Mouse (Mus musculus) cerebellum, adult 9-10 months (tissue): ENCODE measurements around the gene Bcas3.

Source experiments
- DNase-seq: peaks from one replicate; pipeline ENCODE4 v3.0.0; 2022

Bcas3 gene

GRCm38 (mm10) chr11:85626846-85627245 is 273.9 kb downstream of the Bcas3 start:
- DNase-seq, result no peak

DNA sequence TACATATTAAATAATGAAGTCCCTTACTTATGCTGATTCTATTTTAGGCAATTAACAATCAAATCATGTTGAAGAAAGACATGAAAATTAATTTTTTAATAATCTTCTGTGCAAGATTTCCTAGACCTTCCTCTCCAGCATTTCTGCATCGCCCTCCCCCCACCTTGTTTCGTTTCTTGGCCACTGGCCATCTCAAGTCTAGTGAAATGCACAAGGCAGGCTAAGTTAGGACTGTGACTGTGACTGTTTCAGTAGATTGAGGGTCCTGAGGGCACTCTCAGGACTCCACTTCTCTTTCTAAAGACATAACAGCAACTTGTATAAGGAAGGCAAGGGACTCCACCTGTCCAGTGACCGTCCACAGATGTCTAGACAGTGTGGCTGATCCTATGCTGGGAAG is 274.4 kb downstream of the Bcas3 start:
- no peak for DNase-seq

GRCm38 (mm10) chr11:85628303-85629063 is 275.5 kb downstream of the Bcas3 start:
- no peak for DNase-seq

- no peak for DNase-seq
Observed at GRCm38 (mm10) chr11:85632568-85632981, 279.6 kb downstream of the Bcas3 start.

DNA sequence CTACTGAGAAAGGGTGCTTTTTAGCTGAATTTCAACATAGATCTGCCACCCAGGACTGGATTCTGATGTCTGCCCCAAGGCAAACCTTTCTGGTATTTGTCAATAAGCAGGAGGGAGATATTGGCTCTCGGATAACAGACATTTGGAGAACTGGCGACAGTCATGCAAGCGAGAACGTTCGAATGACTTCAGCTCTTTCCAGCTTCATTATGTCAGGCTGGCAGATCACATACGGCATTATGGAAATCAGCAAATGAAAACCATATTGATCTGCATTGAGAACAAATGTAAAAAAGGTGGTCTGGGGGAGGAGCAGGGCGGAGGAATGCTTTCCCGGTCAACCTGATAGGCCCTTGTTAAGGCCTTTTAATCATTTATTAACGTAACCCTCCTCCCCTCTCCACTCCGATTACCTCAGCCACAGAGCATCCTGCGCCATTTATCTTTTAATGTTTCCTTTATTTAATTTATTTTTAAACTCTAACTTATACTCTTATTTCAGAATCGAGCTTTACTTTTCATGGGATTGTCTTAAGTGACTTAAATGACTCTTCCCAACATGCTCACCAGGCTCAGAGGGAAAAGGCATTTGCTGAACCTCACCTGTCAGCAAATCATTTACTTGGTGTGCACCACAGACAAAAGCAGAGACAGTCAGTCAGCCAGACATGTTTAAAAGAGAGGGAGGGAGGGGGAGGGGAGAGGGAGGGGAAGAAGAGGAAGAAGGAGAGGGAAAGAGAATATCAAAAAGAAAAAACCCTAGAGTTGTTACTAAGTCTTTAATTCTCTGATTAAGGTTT is 285.9 kb downstream of the Bcas3 start:
- no peak for DNase-seq

GRCm38 (mm10) chr11:85640659-85641058 is 287.7 kb downstream of the Bcas3 start:
- no peak for DNase-seq

DNA sequence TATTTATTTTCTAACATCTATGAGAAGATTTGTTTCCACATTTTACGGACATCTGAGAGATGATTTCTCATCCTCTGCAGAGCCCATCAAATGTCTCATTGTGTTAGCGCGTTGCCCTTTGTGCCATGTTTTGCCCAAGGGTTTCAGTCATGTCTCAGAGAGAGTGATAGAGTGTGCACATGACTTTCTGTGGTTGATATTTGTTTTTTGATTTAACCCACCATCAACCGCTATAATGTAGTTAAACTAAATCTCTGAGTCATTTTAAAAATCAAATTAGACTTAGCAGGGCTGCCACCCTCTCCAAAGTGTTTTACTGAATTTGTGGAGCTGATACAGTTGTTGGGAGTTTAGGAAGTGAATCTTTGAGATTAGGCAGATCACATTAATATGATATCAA is 288.5 kb downstream of the Bcas3 start:
- DNase-seq, result no peak

- no peak for DNase-seq
Observed at GRCm38 (mm10) chr11:85642591-85642990, 289.6 kb downstream of the Bcas3 start.

GRCm38 (mm10) chr11:85643025-85643424 is 290.1 kb downstream of the Bcas3 start:
- no peak for DNase-seq

DNA sequence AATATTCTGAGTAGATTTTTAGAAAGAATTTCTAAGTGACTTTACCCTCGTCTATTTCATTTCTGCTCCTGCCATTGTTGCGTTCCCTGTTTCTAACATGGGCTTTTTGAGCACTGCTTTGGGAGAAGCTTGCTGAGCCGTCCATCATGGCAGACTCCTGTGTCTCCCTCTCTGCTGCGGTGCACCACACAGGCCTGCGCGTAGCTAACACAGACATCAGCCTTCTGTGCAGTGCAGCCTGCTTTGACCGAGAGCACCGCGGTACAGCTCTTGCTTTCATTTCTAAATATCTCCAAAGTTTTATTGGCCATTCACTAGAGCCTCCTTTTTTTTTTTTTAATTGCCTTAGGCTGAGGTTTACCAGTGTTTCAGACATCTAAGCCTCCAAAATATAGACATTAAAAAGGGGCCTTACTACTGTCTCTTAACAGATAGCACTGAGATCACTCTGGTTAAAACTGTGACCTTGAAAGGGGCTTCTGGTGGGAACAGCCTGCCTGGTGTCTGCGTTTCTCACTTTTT is 290.6 kb downstream of the Bcas3 start:
- no peak for DNase-seq

DNA sequence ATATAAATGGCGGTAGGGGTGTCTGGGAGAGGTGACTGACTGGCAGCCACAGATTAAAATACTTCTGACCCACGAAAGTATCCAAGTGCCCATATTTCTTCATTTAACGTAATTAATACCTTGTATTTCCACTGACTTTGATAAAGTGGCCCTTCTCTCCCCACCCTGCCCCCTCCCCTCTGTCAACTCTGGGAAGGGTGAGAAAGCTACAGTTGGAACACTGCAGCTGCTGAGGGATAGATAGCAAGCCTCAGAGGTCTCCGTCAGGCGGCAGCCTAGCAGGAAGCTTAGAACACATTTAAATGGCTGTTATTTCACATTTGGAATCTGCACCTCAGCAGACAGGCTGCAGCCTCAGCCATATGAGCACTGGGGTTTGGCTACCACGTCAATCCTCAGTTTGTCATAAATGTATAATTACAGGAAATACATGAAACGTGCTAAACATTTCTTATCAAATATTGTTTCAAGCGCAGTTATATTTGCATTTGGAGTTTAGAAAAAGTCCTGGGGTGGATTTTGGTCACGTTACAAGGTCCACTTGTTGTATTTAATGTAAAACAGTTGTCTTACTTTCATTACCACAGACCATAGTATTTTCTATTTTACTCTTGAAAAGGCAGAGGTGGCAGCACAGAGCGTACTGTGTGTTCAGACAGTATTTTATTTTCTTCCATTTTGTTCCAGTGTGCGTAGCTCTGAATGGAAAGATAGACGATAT is 291.2 kb downstream of the Bcas3 start:
- DNase-seq, result no peak

- no peak for DNase-seq
Observed at GRCm38 (mm10) chr11:85644748-85645060, 291.7 kb downstream of the Bcas3 start.

GRCm38 (mm10) chr11:85645152-85645835 is 292.3 kb downstream of the Bcas3 start:
- no peak for DNase-seq

- DNase-seq, result no peak
Observed at GRCm38 (mm10) chr11:85648893-85649292, 295.9 kb downstream of the Bcas3 start.

DNA sequence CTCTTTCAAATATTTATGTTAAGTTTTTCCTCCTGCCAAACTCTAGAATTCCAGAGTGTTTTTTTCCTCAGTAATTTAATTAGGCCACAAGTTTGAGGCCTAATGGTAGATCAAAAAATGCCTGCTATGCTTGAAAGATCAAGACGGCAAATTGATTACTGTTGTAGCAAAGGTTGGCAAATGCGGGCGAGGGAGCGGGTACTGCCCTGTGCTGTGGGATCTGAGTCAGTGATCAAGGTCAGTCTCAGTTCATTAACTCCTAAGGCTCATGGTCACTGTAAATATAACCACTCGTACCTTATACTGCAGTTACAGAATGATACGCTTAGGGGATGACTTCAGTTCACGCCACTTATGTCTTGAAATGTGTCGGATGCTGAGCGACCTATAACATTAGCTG is 296.4 kb downstream of the Bcas3 start:
- DNase-seq, result no peak

- no peak for DNase-seq
Observed at GRCm38 (mm10) chr11:85657471-85657870, 304.5 kb downstream of the Bcas3 start.

DNA sequence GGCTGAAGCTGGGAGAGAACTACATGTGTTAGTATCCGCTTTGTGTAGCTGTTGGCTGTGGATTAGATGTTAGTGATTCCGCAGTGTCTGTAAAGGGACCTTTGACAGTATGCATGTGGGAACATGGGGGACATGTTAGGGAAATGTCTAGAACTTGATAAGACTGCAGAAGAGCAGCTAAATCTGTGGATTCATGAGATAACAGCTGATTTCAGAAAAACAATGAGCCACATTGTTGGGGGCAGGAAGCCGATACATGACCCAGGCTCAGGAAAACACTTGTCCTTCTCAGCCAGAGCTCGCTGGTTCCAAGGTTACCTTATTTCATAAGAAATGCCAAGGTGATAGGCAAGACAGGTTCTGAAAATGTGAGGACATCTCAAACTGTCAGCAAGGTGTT is 307.3 kb downstream of the Bcas3 start:
- DNase-seq, result no peak

- DNase-seq, result no peak
Observed at GRCm38 (mm10) chr11:85667176-85667575, 314.2 kb downstream of the Bcas3 start.

GRCm38 (mm10) chr11:85667741-85668140 is 314.8 kb downstream of the Bcas3 start:
- no peak for DNase-seq

- no peak for DNase-seq
Observed at GRCm38 (mm10) chr11:85672881-85673475, 320.0 kb downstream of the Bcas3 start.

- no peak for DNase-seq
Observed at GRCm38 (mm10) chr11:85675244-85675643, 322.3 kb downstream of the Bcas3 start.

- no peak for DNase-seq
Observed at GRCm38 (mm10) chr11:85676357-85677004, 323.5 kb downstream of the Bcas3 start.
